Mouse (Mus musculus) olfactory bulb, adult 2 months (tissue): ENCODE results near the gene Rmnd5b.

ENCODE experiments used
- CTCF ChIP-seq: fragments of 200-500 bp; IDR thresholded peaks from 2 replicates; pipeline ENCODE4 v1.5.1; 2012; ENCODE audit warnings: low read depth, mild to moderate bottlenecking, low read length, moderate library complexity; ENCODE audit not compliant: insufficient read depth
- POLR2A ChIP-seq: fragments of 200-500 bp; IDR thresholded peaks from 2 replicates; pipeline ENCODE4 v1.6.1; 2012; ENCODE audit warnings: mild to moderate bottlenecking, low read depth, low read length, moderate library complexity; ENCODE audit not compliant: insufficient read depth

DNA sequence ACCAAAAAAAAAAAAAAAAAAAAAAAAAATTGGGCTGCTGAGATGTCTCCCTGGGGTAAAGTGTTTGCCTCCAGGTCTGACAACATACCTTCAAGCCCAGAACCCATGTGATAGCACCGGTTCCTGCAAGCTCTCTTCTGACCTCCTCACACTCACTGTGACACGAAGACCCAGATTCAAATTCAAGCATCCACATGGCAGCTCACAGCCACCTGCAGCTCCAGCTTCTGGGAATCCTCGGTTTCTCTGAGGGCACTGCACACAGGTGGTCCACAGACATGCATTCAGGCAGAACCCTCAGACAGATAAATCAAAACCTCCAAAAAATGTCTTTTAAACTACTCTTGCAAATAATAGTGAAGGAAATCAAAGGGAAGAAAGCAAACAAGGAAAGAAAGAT is 43.8 kb upstream of the Rmnd5b start:
- TF ChIP-seq CTCF (no peak), POLR2A (no peak)
